Mouse (Mus musculus) inflammation-experienced regulatory T-cells, adult 16 weeks (primary cell): Measurements from ENCODE around the gene Vmn1r13. TPM values are rescaled to one million over a fixed set of nuclear protein-coding genes. Genes with fewer than 3 reads are reported as not detected.

Source experiments
- polyA plus RNA-seq: library from polyadenylated mRNA; unstranded; fragments of 100-300 nt; shearing (Covaris generic); gene quantifications from one replicate; pipeline ENCODE4 v1.2.1, GENCODE M21; 2017

Vmn1r13 gene
- polyA plus RNA-seq, result 0.21 TPM

GRCm38 (mm10) chr6:57202990-57203389 lies at the start of gene Vmn1r13:
Vmn1r13 (plus strand) TSS chr6:57203290.

GRCm38 (mm10) chr6:57156619-57157018 lies 46.5 kb upstream of the Vmn1r13 start, which contains the start of gene Vmn1r12:
Vmn1r12 (plus strand) TSS chr6:57156919.

GRCm38 (mm10) chr6:57231386-57231785 lies 28.3 kb downstream of the Vmn1r13 start, which contains the start of gene Vmn1r14:
Vmn1r14 (plus strand) TSS chr6:57231686.

GRCm38 (mm10) chr6:57257652-57258051 lies 54.6 kb downstream of the Vmn1r13 start, which contains the start of gene Vmn1r15:
Vmn1r15 (plus strand) TSS chr6:57257952.

Other genes with a start within 250 kb of the Vmn1r13 start
- gene Vmn1r5, start 233.0 kb upstream of the Vmn1r13 start, polyA plus RNA-seq, result not detected
- gene Vmn1r6, start 206.0 kb upstream of the Vmn1r13 start, polyA plus RNA-seq, result not detected
- gene Vmn1r7, start 178.0 kb upstream of the Vmn1r13 start, polyA plus RNA-seq, result not detected
- gene Vmn1r8, start 171.0 kb upstream of the Vmn1r13 start, polyA plus RNA-seq, result not detected
- not detected for gene Vmn1r9, start 136.5 kb upstream of the Vmn1r13 start, polyA plus RNA-seq
- not detected for gene Vmn1r10, start 93.8 kb upstream of the Vmn1r13 start, polyA plus RNA-seq
- gene Vmn1r11, start 69.8 kb upstream of the Vmn1r13 start, polyA plus RNA-seq, result not detected
- gene Vmn1r12, start 46.4 kb upstream of the Vmn1r13 start, polyA plus RNA-seq, result not detected
- gene Vmn1r14, start 28.4 kb downstream of the Vmn1r13 start, polyA plus RNA-seq, result not detected
- not detected for gene Vmn1r15, start 54.7 kb downstream of the Vmn1r13 start, polyA plus RNA-seq
- not detected for gene Vmn1r16, start 126.2 kb downstream of the Vmn1r13 start, polyA plus RNA-seq
- gene Vmn1r17, start 160.4 kb downstream of the Vmn1r13 start, polyA plus RNA-seq, result not detected
- gene Vmn1r18, start 192.5 kb downstream of the Vmn1r13 start, polyA plus RNA-seq, result not detected
- not detected for gene Vmn1r19, start 200.5 kb downstream of the Vmn1r13 start, polyA plus RNA-seq
- gene Vmn1r20, start 225.6 kb downstream of the Vmn1r13 start, polyA plus RNA-seq, result not detected